Mouse (Mus musculus): ENCODE measurements around the gene Snd1. TPM values are rescaled to one million over a fixed set of nuclear protein-coding genes. Genes with fewer than 3 reads are reported as not detected.

The Snd1 gene
- polyA plus RNA-seq, 1 experiment: 155 TPM

GRCm38 (mm10) chr6:28635531-28636348 lies 160.8 kb downstream of the Snd1 start:
- Histone ChIP-seq H3K4me3 (ENCODE audit: insufficient read depth, poor library complexity, severe bottlenecking) (no peak overlapping the region), H3K79me3 (ENCODE audit: low read depth) (peaks cover 20% of the 10 kb centered on the region), H3K36me3 (ENCODE audit: control insufficient read depth, insufficient read depth) (peaks cover 28% of the 10 kb centered on the region), H3ac (ENCODE audit: control insufficient read depth, insufficient read length, low read depth) (no peak overlapping the region), H3K27me3 (ENCODE audit: control insufficient read depth, insufficient read depth, insufficient read length) (no peaks in the 10 kb centered on the region), H3K79me2 (ENCODE audit: control insufficient read depth, insufficient read depth) (peaks cover 91% of the 10 kb centered on the region)
- TF ChIP-seq CTCF (IDR thresholded peaks at IDR 0.05; ENCODE audit: control insufficient read depth, insufficient read depth, insufficient read length): no peak
- no peak for TF ChIP-seq MYOD1 (IDR thresholded peaks at IDR 0.05; ENCODE audit: control insufficient read depth, insufficient read length, low read depth)
- no peak for TF ChIP-seq USF1 (IDR thresholded peaks at IDR 0.05; ENCODE audit: low read depth)

- TF ChIP-seq CEBPB (IDR thresholded peaks at IDR 0.05; ENCODE audit: low read depth) (no peak), USF1 (IDR thresholded peaks at IDR 0.05; ENCODE audit: low read depth) (no peak), CTCF (IDR thresholded peaks at IDR 0.05; ENCODE audit: control insufficient read depth, insufficient read depth, insufficient read length) (no peak), MYOG (IDR thresholded peaks at IDR 0.05; ENCODE audit: control insufficient read depth, extremely low read depth, insufficient read length) (no peak), MAX (IDR thresholded peaks at IDR 0.05) (no peak), MYOD1 (IDR thresholded peaks at IDR 0.05; ENCODE audit: control insufficient read depth, insufficient read length, low read depth) (no peak), FOSL1 (IDR thresholded peaks at IDR 0.05; ENCODE audit: insufficient read depth, low read length, poor library complexity, severe bottlenecking) (no peak)
- H3K27me3 ChIP-seq (ENCODE audit: control insufficient read depth, insufficient read depth, insufficient read length): no peaks in the 10 kb centered on the region
- H3K4me3 ChIP-seq (ENCODE audit: insufficient read depth, poor library complexity, severe bottlenecking): no peak overlapping the region
- H3K79me3 ChIP-seq (ENCODE audit: low read depth): peaks cover 19% of the 10 kb centered on the region
- peaks cover 86% of the 10 kb centered on the region for H3K79me2 ChIP-seq (ENCODE audit: control insufficient read depth, insufficient read depth)
- peaks cover 20% of the 10 kb centered on the region for H3K36me3 ChIP-seq (ENCODE audit: control insufficient read depth, insufficient read depth)
- no peak overlapping the region for H3ac ChIP-seq (ENCODE audit: control insufficient read depth, insufficient read length, low read depth)
These were observed 165.1 kb downstream of the Snd1 start for GRCm38 (mm10) chr6:28640088-28640487.

GRCm38 (mm10) chr6:28642909-28643308 lies 168.0 kb downstream of the Snd1 start:
- Histone ChIP-seq H3ac (ENCODE audit: control insufficient read depth, insufficient read length, low read depth) (no peak overlapping the region), H3K36me3 (ENCODE audit: control insufficient read depth, insufficient read depth) (peaks cover 14% of the 10 kb centered on the region), H3K4me3 (ENCODE audit: insufficient read depth, poor library complexity, severe bottlenecking) (no peak overlapping the region), H3K27me3 (ENCODE audit: control insufficient read depth, insufficient read depth, insufficient read length) (no peaks in the 10 kb centered on the region), H3K79me3 (ENCODE audit: low read depth) (peaks cover 15% of the 10 kb centered on the region), H3K79me2 (ENCODE audit: control insufficient read depth, insufficient read depth) (peaks cover 59% of the 10 kb centered on the region)
- TF ChIP-seq USF1 (IDR thresholded peaks at IDR 0.05; ENCODE audit: low read depth): no peak
- TF ChIP-seq MYOG (IDR thresholded peaks at IDR 0.05; ENCODE audit: control insufficient read depth, extremely low read depth, insufficient read length): no peak
- TF ChIP-seq FOSL1 (IDR thresholded peaks at IDR 0.05; ENCODE audit: insufficient read depth, low read length, poor library complexity, severe bottlenecking): no peak

- peaks cover 37% of the 10 kb centered on the region for H3K79me2 ChIP-seq (ENCODE audit: control insufficient read depth, insufficient read depth)
- peaks cover 13% of the 10 kb centered on the region for H3K36me3 ChIP-seq (ENCODE audit: control insufficient read depth, insufficient read depth)
- TF ChIP-seq USF1 (IDR thresholded peaks at IDR 0.05; ENCODE audit: low read depth) (no peak), FOSL1 (IDR thresholded peaks at IDR 0.05; ENCODE audit: insufficient read depth, low read length, poor library complexity, severe bottlenecking) (no peak), MYOD1 (IDR thresholded peaks at IDR 0.05; ENCODE audit: control insufficient read depth, insufficient read length, low read depth) (no peak), MYOG (IDR thresholded peaks at IDR 0.05; ENCODE audit: control insufficient read depth, extremely low read depth, insufficient read length) (no peak), CTCF (IDR thresholded peaks at IDR 0.05; ENCODE audit: control insufficient read depth, insufficient read depth, insufficient read length) (no peak), MAX (IDR thresholded peaks at IDR 0.05) (no peak), CEBPB (IDR thresholded peaks at IDR 0.05; ENCODE audit: low read depth) (no peak)
- H3ac ChIP-seq (ENCODE audit: control insufficient read depth, insufficient read length, low read depth): no peak overlapping the region
- H3K4me3 ChIP-seq (ENCODE audit: insufficient read depth, poor library complexity, severe bottlenecking): no peak overlapping the region
- no peaks in the 10 kb centered on the region for H3K27me3 ChIP-seq (ENCODE audit: control insufficient read depth, insufficient read depth, insufficient read length)
- H3K79me3 ChIP-seq (ENCODE audit: low read depth): peaks cover 9% of the 10 kb centered on the region
These were observed 170.3 kb downstream of the Snd1 start for GRCm38 (mm10) chr6:28645231-28645630.

GRCm38 (mm10) chr6:28656511-28656910 lies 181.6 kb downstream of the Snd1 start:
- no peak overlapping the region for H3K4me3 ChIP-seq (ENCODE audit: insufficient read depth, poor library complexity, severe bottlenecking)
- H3K79me2 ChIP-seq (ENCODE audit: control insufficient read depth, insufficient read depth): peaks cover 46% of the 10 kb centered on the region
- peaks cover 8% of the 10 kb centered on the region for H3K79me3 ChIP-seq (ENCODE audit: low read depth)
- no peaks in the 10 kb centered on the region for H3K27me3 ChIP-seq (ENCODE audit: control insufficient read depth, insufficient read depth, insufficient read length)
- TF ChIP-seq MYOD1 (IDR thresholded peaks at IDR 0.05; ENCODE audit: control insufficient read depth, insufficient read length, low read depth) (no peak), MYOG (IDR thresholded peaks at IDR 0.05; ENCODE audit: control insufficient read depth, extremely low read depth, insufficient read length) (no peak), CTCF (IDR thresholded peaks at IDR 0.05; ENCODE audit: control insufficient read depth, insufficient read depth, insufficient read length) (no peak), USF1 (IDR thresholded peaks at IDR 0.05; ENCODE audit: low read depth) (no peak), CEBPB (IDR thresholded peaks at IDR 0.05; ENCODE audit: low read depth) (no peak), FOSL1 (IDR thresholded peaks at IDR 0.05; ENCODE audit: insufficient read depth, low read length, poor library complexity, severe bottlenecking) (no peak), MAX (IDR thresholded peaks at IDR 0.05) (no peak)
- no peak overlapping the region for H3ac ChIP-seq (ENCODE audit: control insufficient read depth, insufficient read length, low read depth)
- peaks cover 7% of the 10 kb centered on the region for H3K36me3 ChIP-seq (ENCODE audit: control insufficient read depth, insufficient read depth)

GRCm38 (mm10) chr6:28663004-28663403 lies 188.1 kb downstream of the Snd1 start:
- Histone ChIP-seq H3K79me2 (ENCODE audit: control insufficient read depth, insufficient read depth) (peaks cover 29% of the 10 kb centered on the region), H3K36me3 (ENCODE audit: control insufficient read depth, insufficient read depth) (peaks cover 7% of the 10 kb centered on the region), H3K4me3 (ENCODE audit: insufficient read depth, poor library complexity, severe bottlenecking) (no peak overlapping the region), H3K79me3 (ENCODE audit: low read depth) (peaks cover 10% of the 10 kb centered on the region), H3ac (ENCODE audit: control insufficient read depth, insufficient read length, low read depth) (no peak overlapping the region), H3K27me3 (ENCODE audit: control insufficient read depth, insufficient read depth, insufficient read length) (no peaks in the 10 kb centered on the region)
- TF ChIP-seq USF1 (IDR thresholded peaks at IDR 0.05; ENCODE audit: low read depth) (no peak), CTCF (IDR thresholded peaks at IDR 0.05; ENCODE audit: control insufficient read depth, insufficient read depth, insufficient read length) (no peak), MAX (IDR thresholded peaks at IDR 0.05) (no peak), CEBPB (IDR thresholded peaks at IDR 0.05; ENCODE audit: low read depth) (no peak), FOSL1 (IDR thresholded peaks at IDR 0.05; ENCODE audit: insufficient read depth, low read length, poor library complexity, severe bottlenecking) (no peak), MYOD1 (IDR thresholded peaks at IDR 0.05; ENCODE audit: control insufficient read depth, insufficient read length, low read depth) (no peak), MYOG (IDR thresholded peaks at IDR 0.05; ENCODE audit: control insufficient read depth, extremely low read depth, insufficient read length) (no peak)

All from C2C12 (cell line).